Mouse (Mus musculus) bone marrow macrophage, adult 2 months (primary cell): Measurements from ENCODE around the gene Tkfc.

Experiments used
- CTCF ChIP-seq: IDR thresholded peaks from 2 replicates; pipeline ENCODE4 v1.5.1; 2012; ENCODE audit warnings: low read depth, mild to moderate bottlenecking, low read length, moderate library complexity
- POLR2A ChIP-seq: IDR thresholded peaks from 2 replicates; pipeline ENCODE4 v1.6.1; 2012; ENCODE audit warnings: mild to moderate bottlenecking, low read depth, low read length, borderline replicate concordance

DNA sequence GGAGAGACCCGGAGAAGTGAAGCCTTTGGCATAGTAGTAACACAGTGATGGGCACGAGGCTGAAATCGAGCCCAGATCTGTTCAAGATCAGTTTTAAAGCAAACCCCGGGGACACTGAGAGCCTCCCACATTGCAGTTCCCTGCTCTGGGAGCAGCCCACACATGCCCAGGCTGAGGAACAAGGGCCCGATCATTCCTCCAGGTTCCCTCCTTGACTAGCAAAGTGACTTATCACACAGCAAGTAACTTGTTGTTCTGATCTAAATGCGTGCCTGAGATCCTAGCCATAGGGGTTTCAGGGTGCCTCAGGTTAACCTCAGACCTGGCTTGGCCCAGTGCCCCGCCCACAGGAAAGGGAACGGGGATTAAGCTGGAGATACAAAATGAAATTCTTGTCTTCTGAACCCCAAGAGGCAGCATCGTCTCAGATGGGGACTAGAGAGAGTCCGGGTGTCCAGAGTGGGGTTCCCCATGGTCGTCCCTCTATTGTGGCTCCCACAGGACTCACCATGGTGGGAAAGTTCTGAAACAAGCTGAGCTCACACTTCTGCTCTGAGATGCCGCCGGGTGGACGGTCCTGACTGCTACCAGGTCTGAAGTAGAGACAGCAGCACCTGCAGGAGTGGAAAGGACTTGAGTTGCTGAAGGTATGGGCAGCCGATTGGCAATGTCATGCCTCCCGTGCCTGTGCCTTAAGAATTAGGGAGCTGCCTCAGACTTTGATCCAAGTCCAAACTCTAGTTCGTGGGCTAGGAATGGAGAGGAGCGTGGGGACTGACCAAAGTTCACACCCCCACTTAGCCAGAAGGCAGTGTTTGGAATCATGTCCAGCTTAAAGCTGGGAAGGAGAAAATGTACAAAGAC lies 1.6 kb downstream of the Tkfc start:
- TF ChIP-seq CTCF, result no peak
- TF ChIP-seq POLR2A, result no peak
